Mouse (Mus musculus): Measurements from ENCODE around the gene Lce1d. TPM values are rescaled to one million over a fixed set of nuclear protein-coding genes. Genes with fewer than 3 reads are reported as not detected.

Lce1d gene
- polyA plus RNA-seq, 1 experiment: not detected

DNA sequence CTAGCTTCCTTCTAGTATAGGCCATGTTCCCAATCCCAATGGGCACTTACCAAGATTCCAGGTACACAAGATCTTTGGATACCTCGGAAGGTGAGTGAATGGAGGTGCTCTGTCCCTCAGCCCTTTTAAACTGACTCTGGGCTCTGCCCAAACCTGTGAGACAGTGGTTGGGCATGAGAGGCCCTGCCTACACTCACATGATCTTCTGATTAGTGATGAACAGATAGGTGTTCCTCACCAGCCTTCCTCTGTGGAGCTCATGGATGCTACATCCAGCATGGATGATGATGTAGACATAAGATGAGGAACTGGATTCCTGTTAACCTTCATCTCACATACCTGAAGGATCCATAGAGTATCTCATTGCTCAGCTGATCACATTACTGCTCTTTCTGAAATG, 38.8 kb downstream of the Lce1d start, which contains the start of gene Lce1a1:
Lce1a1 (minus strand) TSS at position 101 of the 400 bp plus-strand sequence.
- Histone ChIP-seq H3K4me3 (replicated peaks) (no peak within 1 kb of the TSS), H3K9me3 (no peaks in the 10 kb centered on the region), H3K36me3 (replicated peaks; ENCODE audit: low read length) (no peaks in the 10 kb centered on the region), H3K4me1 (no peaks in the 10 kb centered on the region), H3K27me3 (replicated peaks) (no peaks in the 10 kb centered on the region)
- TF ChIP-seq FLI1 (IDR thresholded peaks at IDR 0.05; ENCODE audit: low read length) (no peak), GATA1 (IDR thresholded peaks at IDR 0.05; ENCODE audit: borderline replicate concordance, low read length) (no peak)

DNA sequence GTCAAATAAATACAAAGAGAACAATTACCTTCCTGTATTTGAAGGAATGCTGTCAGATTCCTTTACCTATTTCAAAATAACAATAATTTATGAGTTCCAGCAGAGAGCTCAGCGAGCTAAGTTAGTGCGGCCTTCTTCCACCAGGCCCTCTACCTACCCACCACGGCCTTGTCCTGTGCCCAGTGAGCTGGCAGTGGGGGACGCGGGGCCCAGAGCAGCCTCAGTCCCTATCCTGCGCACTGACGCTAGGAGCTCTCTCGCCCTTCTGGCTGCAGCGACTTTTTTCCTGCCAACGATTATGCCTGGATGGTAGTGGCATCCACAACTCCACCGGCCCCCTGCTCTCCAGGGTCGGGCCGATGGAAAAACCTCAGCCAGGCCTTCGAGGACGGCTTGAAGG, 47.2 kb downstream of the Lce1d start:
- Histone ChIP-seq H3K9me3 (peaks cover 4% of the 10 kb centered on the region; the same call in 1 of the 2 replicates), H3K36me3 (replicated peaks; ENCODE audit: low read length) (no peaks in the 10 kb centered on the region), H3K27me3 (replicated peaks) (no peaks in the 10 kb centered on the region), H3K4me3 (replicated peaks) (no peak overlapping the region), H3K4me1 (no peaks in the 10 kb centered on the region)
- TF ChIP-seq GATA1 (IDR thresholded peaks at IDR 0.05; ENCODE audit: borderline replicate concordance, low read length) (no peak), FLI1 (IDR thresholded peaks at IDR 0.05; ENCODE audit: low read length) (no peak)

- no peak overlapping the region for H3K4me3 ChIP-seq (replicated peaks)
- H3K36me3 ChIP-seq (replicated peaks; ENCODE audit: low read length): no peaks in the 10 kb centered on the region
- TF ChIP-seq GATA1 (IDR thresholded peaks at IDR 0.05; ENCODE audit: borderline replicate concordance, low read length) (no peak), FLI1 (IDR thresholded peaks at IDR 0.05; ENCODE audit: low read length) (no peak)
- H3K27me3 ChIP-seq (replicated peaks): no peaks in the 10 kb centered on the region
- no peaks in the 10 kb centered on the region for H3K4me1 ChIP-seq
- H3K9me3 ChIP-seq: peaks cover 4% of the 10 kb centered on the region; the same call in 1 of the 2 replicates
Observed at GRCm38 (mm10) chr3:92638653-92638991, 48.4 kb downstream of the Lce1d start.

- TF ChIP-seq FLI1 (IDR thresholded peaks at IDR 0.05; ENCODE audit: low read length) (no peak), GATA1 (IDR thresholded peaks at IDR 0.05; ENCODE audit: borderline replicate concordance, low read length) (no peak)
- H3K27me3 ChIP-seq (replicated peaks): no peaks in the 10 kb centered on the region
- no peaks in the 10 kb centered on the region for H3K4me1 ChIP-seq
- H3K9me3 ChIP-seq: peaks cover 4% of the 10 kb centered on the region; the same call in 1 of the 2 replicates
- no peak overlapping the region for H3K4me3 ChIP-seq (replicated peaks)
- no peaks in the 10 kb centered on the region for H3K36me3 ChIP-seq (replicated peaks; ENCODE audit: low read length)
Observed at GRCm38 (mm10) chr3:92637745-92638652, 49.0 kb downstream of the Lce1d start.

Other genes with a start within 250 kb of the Lce1d start
- gene Sprr1b, start 248.4 kb downstream of the Lce1d start, polyA plus RNA-seq (2012; ENCODE audit: insufficient read depth, low replicate concordance): not detected in 2 replicates
- not detected in 2 replicates for gene Sprr3, start 228.5 kb downstream of the Lce1d start, polyA plus RNA-seq (2012; ENCODE audit: insufficient read depth, low replicate concordance)
- not detected in 2 replicates for gene Sprr1a, start 201.3 kb downstream of the Lce1d start, polyA plus RNA-seq (2012; ENCODE audit: insufficient read depth, low replicate concordance)
- not detected in 2 replicates for gene Sprr4, start 186.7 kb downstream of the Lce1d start, polyA plus RNA-seq (2012; ENCODE audit: insufficient read depth, low replicate concordance)
- gene 2310046K23Rik, start 152.7 kb downstream of the Lce1d start, polyA plus RNA-seq (2012; ENCODE audit: insufficient read depth, low replicate concordance): not detected in 2 replicates
- gene Ivl, start 113.5 kb downstream of the Lce1d start, polyA plus RNA-seq (2012; ENCODE audit: insufficient read depth, low replicate concordance): not detected in 2 replicates
- not detected in 2 replicates for gene Smcp, start 98.2 kb downstream of the Lce1d start, polyA plus RNA-seq (2012; ENCODE audit: insufficient read depth, low replicate concordance)
- gene 2210017I01Rik, start 79.7 kb downstream of the Lce1d start, polyA plus RNA-seq (2012; ENCODE audit: insufficient read depth, low replicate concordance): not detected in 2 replicates
- gene Lce6a, start 65.5 kb downstream of the Lce1d start, polyA plus RNA-seq (2012; ENCODE audit: insufficient read depth, low replicate concordance): not detected in 2 replicates
- not detected in 2 replicates for gene Lce1a1, start 38.9 kb downstream of the Lce1d start, polyA plus RNA-seq (2012; ENCODE audit: insufficient read depth, low replicate concordance)
- not detected in 2 replicates for gene Lce1b, start 30.3 kb downstream of the Lce1d start, polyA plus RNA-seq (2012; ENCODE audit: insufficient read depth, low replicate concordance)
- not detected in 2 replicates for gene Lce1a2, start 16.9 kb downstream of the Lce1d start, polyA plus RNA-seq (2012; ENCODE audit: insufficient read depth, low replicate concordance)
- gene Lce1c, start 8.0 kb downstream of the Lce1d start, polyA plus RNA-seq (2012; ENCODE audit: insufficient read depth, low replicate concordance): not detected in 2 replicates
- gene Lce1e, start 21.9 kb upstream of the Lce1d start, polyA plus RNA-seq (2012; ENCODE audit: insufficient read depth, low replicate concordance): not detected in 2 replicates
- not detected in 2 replicates for gene Lce1f, start 33.1 kb upstream of the Lce1d start, polyA plus RNA-seq (2012; ENCODE audit: insufficient read depth, low replicate concordance)
- not detected in 2 replicates for gene Gm38119, start 51.9 kb upstream of the Lce1d start, polyA plus RNA-seq (2012; ENCODE audit: insufficient read depth, low replicate concordance)
- not detected in 2 replicates for gene Lce1g, start 65.1 kb upstream of the Lce1d start, polyA plus RNA-seq (2012; ENCODE audit: insufficient read depth, low replicate concordance)
- not detected in 2 replicates for gene Lce1h, start 77.9 kb upstream of the Lce1d start, polyA plus RNA-seq (2012; ENCODE audit: insufficient read depth, low replicate concordance)
- not detected in 2 replicates for gene Lce1i, start 91.7 kb upstream of the Lce1d start, polyA plus RNA-seq (2012; ENCODE audit: insufficient read depth, low replicate concordance)
- gene Lce1j, start 103.3 kb upstream of the Lce1d start, polyA plus RNA-seq (2012; ENCODE audit: insufficient read depth, low replicate concordance): not detected in 2 replicates
- not detected in 2 replicates for gene Lce1k, start 120.7 kb upstream of the Lce1d start, polyA plus RNA-seq (2012; ENCODE audit: insufficient read depth, low replicate concordance)
- not detected in 2 replicates for gene Kprp, start 140.0 kb upstream of the Lce1d start, polyA plus RNA-seq (2012; ENCODE audit: insufficient read depth, low replicate concordance)
- not detected in 2 replicates for gene Lce1l, start 164.1 kb upstream of the Lce1d start, polyA plus RNA-seq (2012; ENCODE audit: insufficient read depth, low replicate concordance)
- not detected in 2 replicates for gene 2310050C09Rik, start 183.0 kb upstream of the Lce1d start, polyA plus RNA-seq (2012; ENCODE audit: insufficient read depth, low replicate concordance)
- gene Lce3a, start 239.0 kb upstream of the Lce1d start, polyA plus RNA-seq (2012; ENCODE audit: insufficient read depth, low replicate concordance): not detected in 2 replicates
- gene Lce3b, start 245.8 kb upstream of the Lce1d start, polyA plus RNA-seq (2012; ENCODE audit: insufficient read depth, low replicate concordance): not detected in 2 replicates